Mouse (Mus musculus) megakaryocyte, adult 5-6 weeks (primary cell): ENCODE results near the gene Rtn4rl1. TPM values are rescaled to one million over a fixed set of nuclear protein-coding genes. Genes with fewer than 3 reads are reported as not detected.
A peak's percentile ranks its signal among the peaks of the same experiment; 100 is the strongest.
"Not testable (repeated sequence)": the region's sequence is repeated elsewhere in the genome, so short reads cannot be mapped to it uniquely, and the experiment has no call there.

Source experiments
- ATAC-seq: 2 replicates; pipeline ENCODE4 v1.8.0; 2016; ENCODE audit warnings: mild to moderate bottlenecking, inconsistent platforms; ENCODE audit not compliant: poor library complexity, severe bottlenecking
- total RNA-seq, 2 experiments: library from RNA; stranded (forward) in 1 of 2; stranded (reverse) in 1 of 2; fragments of 153-499, 151-499 nt in 1 of 2; fragments of 221-1000, 200-1000 nt in 1 of 2; gene quantifications; 2 replicates each; pipeline versions ENCODE4 v1.2.3 to v1.2.4; 2015 to 2017

Rtn4rl1 gene
- total RNA-seq, 2 experiments from 2014 or later, result 0.81 to 1.2 TPM

DNA sequence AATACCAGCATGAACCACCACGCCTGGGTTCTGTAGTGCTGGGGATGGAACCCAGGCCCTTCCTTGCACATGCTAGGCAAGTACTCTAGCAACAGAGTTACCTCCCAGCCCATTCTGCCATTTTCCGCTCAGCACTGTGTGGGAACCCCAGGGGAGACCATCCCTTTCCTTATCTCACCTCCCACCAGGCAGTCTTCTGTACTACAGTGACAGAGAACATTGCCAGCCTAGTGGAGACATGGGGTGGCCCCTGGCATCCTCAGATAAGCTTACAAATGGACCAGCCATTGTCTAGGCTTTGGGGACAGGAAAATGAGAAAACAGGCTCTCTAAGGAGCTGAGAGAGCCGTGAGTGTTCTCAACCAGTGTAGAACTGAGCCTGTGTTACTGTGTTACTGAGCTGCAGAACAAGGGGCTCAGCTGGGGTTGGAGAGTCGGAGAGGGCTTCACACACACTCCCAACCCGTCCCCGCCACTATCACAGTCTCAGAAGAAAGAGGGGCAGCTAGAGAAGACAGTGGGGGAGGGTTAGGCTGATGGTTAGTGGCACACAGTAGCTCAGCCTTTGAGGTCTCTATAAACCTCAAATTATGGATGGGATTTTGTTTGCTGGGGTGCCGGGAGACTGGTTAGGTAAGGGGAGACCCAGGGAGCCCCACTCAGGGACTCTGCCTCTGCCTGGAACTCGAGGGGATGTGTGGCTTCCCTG lies 76.8 kb downstream of the Rtn4rl1 start:
- ATAC-seq, result no peak

DNA sequence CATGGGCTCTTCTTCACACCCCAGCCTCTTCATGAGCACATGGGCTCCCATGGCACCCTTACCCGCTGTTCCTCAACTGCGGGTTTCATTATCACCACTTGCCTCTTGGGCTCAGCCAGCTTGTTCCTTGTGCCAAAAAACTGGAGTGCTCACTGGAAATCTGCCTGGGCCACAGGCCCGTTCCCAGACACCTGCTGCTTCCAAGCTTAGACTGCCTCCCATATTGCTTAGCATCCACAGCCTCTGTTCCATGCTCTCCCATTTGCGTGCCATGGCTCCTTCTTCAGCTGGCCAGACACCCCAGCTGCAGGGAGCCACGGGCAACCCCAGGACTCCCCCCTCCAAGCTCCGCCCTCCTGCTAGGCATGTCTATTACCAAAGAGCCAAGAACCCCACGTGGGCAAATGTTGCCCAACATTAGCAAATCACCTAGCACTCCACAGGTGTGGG lies 77.4 kb downstream of the Rtn4rl1 start:
- ATAC-seq, result no peak

DNA sequence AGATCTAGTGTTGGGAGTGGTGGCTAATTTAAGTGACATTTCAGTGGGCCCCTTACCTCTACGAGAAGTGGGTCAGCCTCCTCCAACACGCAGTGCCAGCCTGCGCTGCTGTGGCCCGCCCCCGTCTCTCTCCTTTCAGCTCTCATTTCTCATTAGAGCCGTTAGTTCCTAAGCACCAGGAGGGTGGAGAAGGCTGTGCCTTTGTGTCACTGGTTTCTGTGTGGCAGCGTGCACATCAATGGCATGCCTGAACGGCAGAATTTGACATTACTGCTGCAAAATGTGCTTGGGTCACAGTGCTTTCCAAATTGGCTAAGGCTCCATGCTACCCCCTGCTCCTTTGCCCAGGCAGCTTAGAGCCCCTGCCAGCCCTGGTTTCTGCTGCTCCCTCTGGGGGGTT lies 79.9 kb downstream of the Rtn4rl1 start:
- no peak for ATAC-seq

DNA sequence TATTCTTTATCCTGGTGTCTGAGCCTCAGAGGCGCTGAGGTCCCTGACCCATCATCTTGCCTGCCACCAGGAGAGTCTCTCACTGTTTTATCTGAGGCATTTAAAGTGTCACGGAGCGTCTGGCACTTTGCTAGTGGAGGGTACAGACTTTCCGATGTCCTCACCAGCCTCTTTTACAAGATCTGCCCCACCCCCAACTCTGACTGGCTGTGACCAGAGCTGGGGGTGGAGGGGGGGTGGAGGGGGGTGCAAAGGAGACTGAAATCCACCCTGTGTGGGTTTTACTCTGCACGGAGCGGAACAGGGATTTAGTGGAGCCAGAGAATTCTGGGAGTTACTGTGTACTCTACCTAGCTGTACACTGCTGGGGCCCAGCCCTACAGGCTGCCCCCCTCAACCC lies 81.5 kb downstream of the Rtn4rl1 start:
- ATAC-seq, result no peak

DNA sequence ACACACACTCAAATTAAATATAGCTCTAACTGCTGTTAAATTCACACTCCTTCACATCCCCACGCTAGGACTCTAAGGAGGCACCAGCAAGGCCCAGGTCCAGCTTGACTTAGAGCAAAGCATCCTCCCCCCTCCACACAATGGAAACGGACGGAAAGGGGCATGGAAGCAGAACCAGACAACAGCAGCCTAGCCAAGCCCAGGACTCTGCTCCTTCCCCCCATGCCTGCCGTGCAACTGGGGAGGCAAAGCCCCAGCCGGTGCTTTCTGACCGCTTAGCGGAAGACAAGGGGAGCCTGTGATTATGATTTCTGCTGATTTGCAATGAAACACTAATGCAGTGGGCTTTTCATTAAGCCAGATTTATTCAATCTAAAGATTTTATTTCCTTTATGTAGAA lies 84.5 kb downstream of the Rtn4rl1 start:
- ATAC-seq, result no peak

DNA sequence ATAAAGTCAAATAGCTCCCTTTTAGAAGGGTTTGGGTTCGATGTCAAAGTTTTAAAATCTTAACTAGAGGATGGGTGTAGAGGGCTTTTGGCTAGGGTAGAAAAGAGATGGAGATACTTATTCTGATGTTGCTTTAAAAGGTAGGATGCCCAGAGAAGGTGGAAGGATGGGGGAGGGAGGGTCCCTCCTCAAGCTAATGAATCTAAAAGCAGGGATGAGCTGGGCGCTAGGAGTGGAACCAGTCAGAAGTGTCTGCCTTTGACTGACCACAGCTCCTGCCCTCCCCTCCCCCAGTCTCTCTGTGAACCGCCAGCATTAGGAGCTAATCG lies 85.4 kb downstream of the Rtn4rl1 start:
- no peak for ATAC-seq

DNA sequence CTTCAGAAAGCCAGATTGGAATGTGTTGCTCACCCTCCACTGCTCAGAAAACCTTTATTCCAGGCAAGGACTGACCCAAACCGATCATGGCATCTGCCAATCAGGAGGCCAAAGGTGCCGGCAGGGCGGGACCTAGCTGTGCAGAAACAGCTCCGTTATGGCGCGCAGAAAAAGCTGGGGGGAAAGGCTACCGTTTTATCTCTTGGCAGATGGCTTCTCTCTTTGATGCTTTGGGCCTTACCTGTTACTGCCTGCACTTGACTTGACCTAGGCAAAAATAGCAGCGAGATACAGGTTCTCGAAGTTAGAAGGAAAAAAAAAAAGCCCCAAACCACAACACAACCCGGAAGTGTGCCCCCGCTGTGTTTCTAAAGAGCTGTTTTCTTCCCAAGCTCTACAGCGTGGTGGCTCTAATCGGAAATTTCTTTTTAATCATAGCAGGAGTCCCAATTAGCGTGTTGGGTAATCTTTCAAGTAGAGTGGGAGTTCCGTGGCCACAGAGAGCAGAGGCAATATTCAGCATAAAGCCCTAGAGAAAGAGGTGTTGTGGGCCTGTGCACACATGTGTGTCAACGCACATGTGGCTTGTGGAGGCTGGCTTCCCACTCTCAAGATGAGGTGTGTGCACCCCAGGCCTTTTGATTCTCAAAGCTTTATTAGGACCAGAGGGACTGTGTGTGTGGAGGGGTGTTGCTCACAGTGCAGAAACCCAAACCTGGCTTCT lies 85.9 kb downstream of the Rtn4rl1 start:
- ATAC-seq, result peak; percentile 69

DNA sequence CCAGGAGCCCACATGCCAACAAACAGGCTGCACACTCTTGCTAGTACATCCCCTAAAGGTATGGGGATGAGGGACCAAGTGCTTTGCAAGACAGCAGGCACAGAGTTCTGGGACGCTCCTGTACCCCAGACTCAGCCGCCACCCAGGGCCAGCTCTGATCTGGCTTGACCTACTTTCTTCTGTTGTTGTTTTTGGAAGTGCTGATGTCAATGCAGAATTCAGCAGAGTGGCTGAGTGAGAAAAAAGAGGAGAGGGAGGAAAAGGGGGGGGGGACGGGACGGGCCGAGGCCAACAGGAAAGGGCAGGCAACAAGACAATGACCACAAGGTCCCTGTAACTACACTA lies 86.5 kb downstream of the Rtn4rl1 start:
- no peak for ATAC-seq

DNA sequence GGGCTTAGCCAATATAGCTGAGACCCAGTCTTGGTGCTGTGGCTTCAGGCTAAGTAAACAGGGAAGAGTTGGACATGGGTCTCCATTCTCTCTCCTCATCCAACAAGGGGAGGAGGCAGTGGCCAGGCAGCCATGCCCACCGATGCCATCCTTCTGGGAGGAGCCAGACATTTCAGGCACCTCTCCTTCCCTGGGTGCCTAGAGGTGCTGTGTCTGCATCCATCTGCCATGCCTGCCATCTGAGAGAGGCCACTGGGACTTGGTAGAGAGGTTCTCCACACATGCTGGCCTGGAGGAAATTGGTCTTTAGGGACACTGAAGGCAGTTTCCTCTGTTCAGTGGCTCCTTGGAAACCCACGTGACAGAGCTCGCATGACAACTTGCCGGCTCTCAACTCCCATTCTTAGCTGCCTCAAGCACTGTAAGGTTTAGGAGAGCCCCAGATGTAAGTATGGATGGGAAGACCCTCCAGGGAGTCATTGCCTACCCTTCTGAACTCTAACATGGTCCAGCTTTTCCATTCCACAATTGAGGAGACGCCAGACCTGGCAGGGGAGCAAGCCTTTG lies 86.9 kb downstream of the Rtn4rl1 start:
- no peak for ATAC-seq

DNA sequence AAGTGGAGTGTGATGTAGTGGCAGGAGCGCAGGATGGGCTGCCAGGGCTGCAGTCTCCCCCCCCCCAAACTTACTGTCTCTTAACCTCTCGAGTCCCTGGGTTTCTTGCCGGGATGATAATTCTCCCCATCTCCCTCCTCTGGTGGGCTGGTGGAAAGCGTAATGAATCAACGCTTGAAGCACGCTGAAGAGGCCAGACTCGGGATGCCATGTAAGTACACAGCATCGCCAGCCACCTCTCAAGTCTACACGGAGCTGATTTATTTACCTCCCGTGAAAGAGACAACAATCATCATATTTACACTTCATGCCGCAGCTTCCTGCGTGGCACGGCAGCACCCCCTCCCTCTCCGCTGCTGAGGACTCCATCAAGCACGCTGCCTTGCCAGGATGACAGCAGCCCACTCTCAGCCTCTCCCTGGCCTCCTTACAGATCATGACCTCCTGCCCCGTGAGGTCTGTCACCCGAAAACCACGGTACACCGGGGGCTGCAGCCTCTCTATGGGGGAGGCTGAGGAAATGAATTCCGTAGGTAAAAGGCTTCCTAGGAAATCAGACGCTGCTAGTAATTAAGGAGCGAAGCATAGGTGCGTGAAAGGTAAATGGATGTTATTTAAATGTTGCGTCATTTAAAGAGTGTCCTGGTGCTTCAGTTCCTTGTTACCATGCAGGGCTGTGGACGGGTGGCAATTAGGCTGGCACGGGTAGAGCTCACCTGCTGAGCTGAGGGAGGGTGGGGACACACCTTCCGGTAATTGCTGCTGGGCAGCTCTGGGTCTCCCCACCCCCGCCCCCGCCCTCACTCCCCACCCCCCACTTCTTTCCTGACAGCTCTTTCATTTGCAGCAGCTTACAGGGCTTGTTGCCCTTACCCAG lies 88.0 kb downstream of the Rtn4rl1 start:
- ATAC-seq, result no peak

DNA sequence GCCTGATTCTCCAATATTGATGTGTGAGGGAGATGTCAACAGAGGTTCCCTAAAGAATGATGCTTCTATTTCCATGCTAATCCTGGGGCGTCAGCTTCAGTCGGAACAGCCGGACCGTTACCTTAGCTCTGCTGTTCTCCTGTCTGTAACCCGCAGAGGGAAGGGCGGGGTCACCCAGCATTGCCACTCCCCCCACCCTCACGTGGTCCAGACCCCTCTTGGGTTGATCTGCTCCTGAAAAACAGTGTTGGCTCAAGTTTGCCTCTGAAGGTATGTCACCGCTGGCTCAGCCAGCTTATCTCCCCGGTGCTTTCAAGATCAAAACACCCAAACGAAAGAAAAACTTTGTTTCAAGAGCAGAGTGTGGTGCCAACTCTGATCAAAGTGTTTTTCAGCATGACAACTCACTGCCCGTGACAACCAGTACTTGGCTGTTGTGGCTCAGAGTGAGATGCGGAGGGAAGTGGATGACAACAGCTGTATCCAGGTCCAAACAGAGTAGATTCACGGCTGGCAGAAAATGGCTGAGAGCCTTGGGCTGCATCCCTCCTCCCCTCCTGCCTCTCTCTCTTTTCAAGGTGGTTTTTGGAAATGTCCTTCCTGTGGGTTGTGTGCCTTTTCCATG lies 89.0 kb downstream of the Rtn4rl1 start:
- ATAC-seq, result peak; percentile 23

DNA sequence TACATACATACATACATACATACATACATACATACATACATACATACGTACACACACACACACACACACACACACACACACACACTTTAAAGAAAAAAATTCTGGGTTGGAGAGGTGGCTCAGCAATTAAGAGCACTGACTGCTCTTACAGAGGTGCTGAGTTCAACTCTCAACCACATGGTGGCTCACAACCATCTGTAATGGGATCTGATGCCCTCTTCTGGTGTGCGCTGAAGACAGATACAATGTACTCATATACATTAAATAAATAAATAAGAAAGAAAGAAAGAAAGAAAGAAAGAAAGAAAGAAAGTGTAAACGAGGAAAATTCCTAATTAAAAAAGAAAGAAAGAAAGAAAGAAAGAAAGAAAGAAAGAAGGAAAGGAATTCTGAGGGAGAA lies 90.2 kb downstream of the Rtn4rl1 start:
- not testable (repeated sequence) for ATAC-seq

DNA sequence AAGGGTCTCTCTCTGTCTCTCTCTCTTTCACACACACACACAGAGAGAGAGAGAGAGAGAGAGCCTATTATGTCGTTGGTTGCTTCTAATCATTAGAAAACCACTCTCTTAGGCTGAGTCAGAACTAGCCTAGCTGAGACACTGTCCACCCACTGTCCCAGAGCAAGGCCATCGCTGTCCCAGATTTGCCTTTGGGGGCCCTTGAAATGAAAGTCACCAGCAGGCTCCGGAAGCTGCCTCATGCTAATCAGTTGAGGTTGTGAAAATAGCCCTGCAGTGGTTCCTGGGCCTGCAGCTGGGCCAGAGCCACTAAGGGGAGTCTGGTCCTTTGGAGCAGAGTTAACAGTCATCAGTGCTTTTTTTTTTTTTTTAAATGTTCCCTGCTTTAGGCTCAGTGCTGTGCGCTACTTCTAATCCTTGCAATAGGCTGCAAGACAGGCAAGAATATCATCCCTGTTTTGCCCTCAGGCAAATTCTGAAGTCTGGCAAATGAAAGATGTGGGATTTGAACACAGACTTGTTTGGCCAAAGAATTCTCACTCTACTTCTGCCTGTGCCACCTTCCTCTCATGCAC lies 92.4 kb downstream of the Rtn4rl1 start:
- no peak for ATAC-seq

DNA sequence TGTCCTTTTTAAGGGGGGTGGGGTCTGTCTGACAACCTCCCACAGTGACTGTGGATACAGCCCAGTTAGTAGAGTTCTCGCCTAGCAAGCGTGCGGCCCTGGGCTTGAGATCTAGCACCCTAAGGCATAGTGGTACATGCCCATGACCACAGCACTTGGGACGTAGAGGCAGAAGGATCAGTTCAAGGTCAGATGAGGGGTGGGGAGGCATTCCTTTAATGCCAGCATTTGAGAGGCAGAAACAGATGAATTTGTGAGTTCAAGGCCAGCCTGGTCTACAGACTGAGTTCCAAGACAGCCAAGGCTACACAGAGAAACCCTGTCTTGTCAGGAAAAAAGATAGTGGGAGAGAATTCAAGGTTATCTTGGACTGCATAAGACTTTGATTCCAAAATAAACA lies 93.3 kb downstream of the Rtn4rl1 start:
- ATAC-seq, result no peak

DNA sequence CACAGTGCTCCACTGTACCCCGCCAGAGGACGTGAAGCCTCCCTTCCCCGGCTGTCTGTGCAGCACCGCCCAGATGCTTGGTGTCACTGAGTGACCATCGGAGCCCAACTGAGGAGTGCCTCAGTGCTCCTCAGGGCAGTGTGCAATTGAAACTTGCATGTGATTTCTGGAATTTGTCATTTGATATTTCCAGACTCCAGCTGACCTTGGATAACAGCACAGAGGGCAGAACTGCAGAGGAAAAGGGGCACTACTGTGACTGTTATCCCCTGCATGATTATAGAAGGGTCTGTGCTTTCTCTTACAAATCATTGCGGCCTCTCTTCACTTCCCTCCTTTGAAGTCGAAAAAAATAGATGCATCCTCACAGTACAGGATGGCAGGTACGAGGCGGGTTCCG lies 94.4 kb downstream of the Rtn4rl1 start:
- no peak for ATAC-seq

DNA sequence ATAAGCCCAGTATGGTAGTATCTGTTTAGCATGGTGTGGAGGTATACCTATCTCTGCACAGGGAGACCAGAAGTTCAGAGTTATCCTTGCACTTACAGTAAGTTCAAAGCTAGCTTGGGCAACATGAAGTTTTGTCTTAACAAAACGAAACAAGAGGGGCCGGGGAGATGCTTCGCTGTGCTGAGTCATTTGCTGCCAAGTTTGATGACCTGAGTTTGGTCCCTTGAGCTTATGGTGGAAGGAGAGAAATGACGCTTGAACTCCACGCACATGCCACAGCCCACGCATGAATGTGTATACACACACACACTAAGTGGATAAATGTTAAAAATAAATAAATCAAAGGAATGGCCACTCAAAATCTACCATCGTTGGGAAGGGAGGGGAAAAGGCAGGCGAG lies 94.9 kb downstream of the Rtn4rl1 start:
- no peak for ATAC-seq

DNA sequence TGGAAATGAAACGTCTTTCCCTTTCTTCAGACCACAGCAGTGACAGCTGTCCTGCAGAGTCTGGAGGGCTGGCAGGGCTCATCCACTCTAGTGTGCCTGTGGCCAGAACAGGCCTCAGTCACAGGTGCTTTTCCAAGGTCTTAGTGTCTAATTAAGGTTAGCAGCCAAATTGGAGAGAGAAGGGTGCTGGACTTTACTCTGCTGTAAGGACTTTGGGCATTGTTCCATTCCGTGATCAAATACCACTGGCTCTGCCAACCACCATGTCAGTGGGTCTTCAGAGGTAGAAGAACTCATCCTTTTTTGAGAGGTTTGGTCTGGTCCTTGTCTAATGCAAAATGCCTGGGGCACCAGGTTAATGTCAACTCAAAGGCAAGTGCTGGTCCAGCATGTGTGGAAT lies 95.5 kb downstream of the Rtn4rl1 start:
- no peak for ATAC-seq

DNA sequence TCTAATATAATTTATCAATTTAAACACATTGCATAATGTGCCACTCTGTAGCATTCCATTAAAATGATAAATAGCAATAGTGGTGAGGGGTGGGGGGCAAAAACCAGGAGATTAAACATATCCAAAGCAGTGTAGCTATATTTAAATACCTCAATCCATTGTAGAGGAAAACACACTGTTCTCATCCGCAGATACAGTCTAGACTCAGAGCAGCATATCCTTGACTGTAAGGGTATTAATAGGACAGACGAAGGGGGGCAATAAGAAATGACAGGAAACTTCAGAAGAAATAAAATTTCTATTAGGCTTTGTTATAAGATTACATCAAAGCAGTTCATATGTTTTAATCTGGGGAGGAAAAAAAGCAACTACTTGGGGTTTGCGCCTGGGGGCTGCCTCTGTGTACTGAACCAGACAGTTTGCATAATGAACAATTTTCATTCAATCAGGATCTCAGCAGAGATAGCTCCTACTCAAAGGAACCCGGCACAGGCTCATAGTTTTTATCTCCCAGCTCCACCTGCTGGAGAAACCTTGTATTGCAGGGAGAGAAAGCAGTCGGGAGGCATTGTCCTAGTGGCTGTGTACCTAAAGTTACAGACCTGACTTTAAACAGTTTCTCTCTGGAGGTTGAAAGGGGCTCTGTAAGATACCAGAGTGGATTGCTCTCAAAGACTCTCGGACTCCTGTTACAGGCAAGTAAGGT lies 97.1 kb downstream of the Rtn4rl1 start:
- ATAC-seq, result peak; percentile 82

DNA sequence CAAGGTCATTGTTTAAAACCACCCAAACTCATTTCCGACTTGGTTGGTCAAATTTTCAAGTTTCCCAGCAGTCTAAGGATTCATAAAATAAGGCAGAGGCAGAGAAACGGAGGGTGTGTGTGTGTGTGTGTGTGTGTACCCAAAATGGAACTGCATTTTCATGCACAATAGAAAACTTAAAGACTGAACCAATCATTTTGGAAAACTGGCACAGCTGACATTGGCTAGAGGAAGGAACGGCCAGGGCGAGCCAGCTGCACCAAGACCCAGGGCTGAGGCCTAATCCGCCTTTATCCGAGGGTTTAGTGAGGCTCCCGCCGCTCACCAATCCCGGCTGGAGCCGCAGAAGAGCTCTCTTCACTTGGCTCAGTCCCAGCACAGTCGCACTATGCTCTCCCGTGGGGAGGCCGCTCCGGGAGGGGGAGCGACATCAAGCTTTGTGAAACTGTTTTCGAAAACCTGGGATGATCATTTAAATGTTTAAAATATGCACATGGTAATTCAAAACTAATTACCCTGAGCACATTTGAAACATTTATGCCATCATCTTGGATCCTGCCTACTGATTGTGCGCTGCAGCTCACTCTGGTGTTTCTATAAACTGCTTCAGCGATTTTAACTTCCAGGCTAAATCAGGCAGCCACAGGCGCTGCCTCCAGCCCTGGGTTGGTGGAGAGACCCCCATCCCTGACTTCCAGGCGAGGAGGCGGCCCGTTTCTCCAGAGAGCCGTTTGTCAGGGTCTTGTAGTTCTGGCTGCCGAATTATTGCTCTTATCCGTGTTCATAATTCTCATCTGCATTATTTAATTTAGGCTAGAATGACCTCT lies 98.0 kb downstream of the Rtn4rl1 start:
- no peak for ATAC-seq
